Mouse (Mus musculus) neutrophil, adult 5-6 weeks (primary cell): ENCODE data around the gene Cend1. TPM values are rescaled to one million over a fixed set of nuclear protein-coding genes. Genes with fewer than 3 reads are reported as not detected.

Source experiments
- ATAC-seq: fragments of 151-379, 151-347 bp; 2 replicates; pipeline ENCODE4 v1.8.0; 2017; ENCODE audit warnings: mild to moderate bottlenecking, moderate TSS enrichment; ENCODE audit not compliant: insufficient number of reproducible peaks, poor library complexity, low FRiP score, severe bottlenecking; ENCODE audit errors: extremely low read depth
- total RNA-seq: library from RNA; stranded (forward); fragments of 200-1000 nt; gene quantifications from 2 replicates; pipeline ENCODE4 v1.2.3, GENCODE M21; 2017

The Cend1 gene
- total RNA-seq, 1 experiment from 2014 or later, result not detected

GRCm38 (mm10) chr7:141433517-141434400 is 4.5 kb upstream of the Cend1 start:
- ATAC-seq, result no peak

GRCm38 (mm10) chr7:141432741-141433516 is 3.6 kb upstream of the Cend1 start:
- ATAC-seq, result no peak

- no peak for ATAC-seq
Measured at GRCm38 (mm10) chr7:141432186-141432611, 2.9 kb upstream of the Cend1 start.

DNA sequence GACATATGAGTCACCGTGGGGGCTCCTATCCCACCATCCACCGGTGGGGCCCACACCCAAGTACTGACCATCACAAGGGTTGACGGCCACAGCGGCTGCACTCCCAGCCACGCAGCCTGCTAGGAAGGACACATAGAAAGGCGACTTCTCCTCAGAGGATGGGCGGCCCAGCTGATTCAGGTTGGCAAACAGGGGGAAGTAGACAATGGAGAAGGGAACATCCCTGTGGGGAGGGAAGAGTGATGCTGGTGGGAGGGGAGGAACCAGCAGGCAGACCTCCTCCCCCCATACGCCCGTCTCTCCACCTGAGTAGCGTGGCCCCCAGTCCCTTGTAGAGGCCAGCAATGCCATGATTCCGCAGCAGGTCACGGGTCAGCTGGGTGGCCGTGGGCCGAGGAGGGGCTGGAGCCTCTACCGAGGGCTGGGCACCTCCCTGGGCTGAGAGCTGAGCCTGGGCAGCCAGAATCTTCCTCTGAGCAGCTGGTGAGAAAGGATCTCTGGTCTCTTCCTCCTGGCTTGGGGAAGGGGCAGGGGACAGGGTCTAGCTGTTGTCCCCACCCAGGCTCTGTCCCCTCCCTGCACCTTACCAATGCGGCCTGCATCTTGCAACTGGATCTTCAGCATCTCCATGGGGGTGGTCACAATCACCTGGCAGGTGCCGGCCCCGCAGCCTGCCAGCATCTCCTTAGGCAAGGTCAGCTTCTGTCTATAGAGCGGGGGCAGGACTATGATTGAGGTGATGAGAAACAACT is 2.3 kb upstream of the Cend1 start:
- ATAC-seq, result no peak

DNA sequence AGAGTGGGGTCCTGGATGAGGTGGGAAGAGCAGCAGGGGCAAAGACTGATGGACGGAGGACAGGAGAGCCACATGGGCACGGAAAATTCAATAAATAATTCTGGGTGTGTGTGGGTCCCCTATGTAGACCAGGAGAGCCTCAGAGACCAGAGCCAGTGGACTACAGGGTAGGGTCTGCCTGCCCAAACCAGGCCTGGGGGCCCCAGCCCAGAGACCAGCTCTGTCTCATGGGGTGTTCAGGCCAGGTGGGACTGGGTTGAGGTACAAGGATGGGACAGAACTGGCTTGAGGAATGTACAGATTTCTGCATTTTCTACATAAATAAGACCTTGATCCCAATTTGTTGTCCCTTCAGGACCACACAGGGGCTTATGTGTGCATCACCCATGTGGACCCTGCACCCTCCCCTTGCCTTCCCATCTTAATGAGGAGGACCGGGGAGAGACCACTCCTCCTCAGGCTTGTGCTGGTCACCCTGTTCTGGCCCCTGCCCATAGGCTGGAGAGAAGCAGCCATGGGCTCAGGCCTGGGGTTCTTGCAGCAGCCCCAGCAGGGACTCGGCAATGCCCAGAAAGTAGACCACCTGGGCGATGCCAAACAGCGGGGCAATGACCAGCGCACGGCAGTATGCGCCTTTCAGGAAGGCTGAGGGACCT is 1.4 kb upstream of the Cend1 start:
- no peak for ATAC-seq

GRCm38 (mm10) chr7:141429840-141430584 is 721 bp upstream of the Cend1 start:
- no peak for ATAC-seq

- ATAC-seq, result no peak
Measured at GRCm38 (mm10) chr7:141428701-141429100, 590 bp downstream of the Cend1 start.

DNA sequence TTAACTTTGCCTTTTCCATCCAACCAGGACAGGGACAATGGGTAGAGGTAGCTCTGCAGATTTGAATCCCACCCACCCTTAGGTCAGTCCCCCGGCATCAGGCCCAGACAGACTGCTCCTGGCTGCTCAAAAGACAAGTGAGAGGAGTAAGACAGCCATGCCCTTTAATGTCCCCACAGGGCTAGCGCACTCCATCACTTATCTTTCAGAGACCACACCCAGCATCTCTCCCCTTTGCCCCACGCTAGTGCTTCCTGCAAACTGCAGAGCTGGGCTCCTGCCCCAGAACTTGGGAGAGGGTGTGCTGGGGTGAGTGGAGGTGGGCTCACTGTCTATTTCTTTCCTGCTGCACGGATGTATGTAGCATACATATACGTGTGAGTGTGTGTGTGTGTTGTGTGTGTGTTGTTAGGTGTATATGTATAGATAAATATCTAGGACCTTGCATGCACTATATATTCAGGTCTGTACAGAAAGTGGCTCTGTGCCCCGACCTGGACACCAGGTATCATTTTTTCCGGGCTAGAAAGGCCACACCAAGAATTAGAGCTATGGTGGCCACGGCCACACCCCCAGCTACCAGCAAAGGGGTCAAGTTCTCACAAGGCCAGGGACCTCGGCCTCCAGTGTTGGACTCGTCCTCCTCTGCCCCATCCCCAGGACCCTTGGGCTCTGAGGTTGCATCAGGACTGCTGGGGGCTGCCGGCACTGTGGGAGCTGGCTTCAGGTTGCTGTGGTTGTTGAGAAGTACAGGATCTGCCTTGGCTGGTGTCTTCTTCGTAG is 2.2 kb downstream of the Cend1 start:
- ATAC-seq, result no peak

- no peak for ATAC-seq
Measured at GRCm38 (mm10) chr7:141423811-141424210, 5.5 kb downstream of the Cend1 start.

- ATAC-seq, result no peak
Measured at GRCm38 (mm10) chr7:141420030-141420702, 9.1 kb downstream of the Cend1 start.

- ATAC-seq, result no peak
Measured at GRCm38 (mm10) chr7:141418970-141419369, 10.3 kb downstream of the Cend1 start.

DNA sequence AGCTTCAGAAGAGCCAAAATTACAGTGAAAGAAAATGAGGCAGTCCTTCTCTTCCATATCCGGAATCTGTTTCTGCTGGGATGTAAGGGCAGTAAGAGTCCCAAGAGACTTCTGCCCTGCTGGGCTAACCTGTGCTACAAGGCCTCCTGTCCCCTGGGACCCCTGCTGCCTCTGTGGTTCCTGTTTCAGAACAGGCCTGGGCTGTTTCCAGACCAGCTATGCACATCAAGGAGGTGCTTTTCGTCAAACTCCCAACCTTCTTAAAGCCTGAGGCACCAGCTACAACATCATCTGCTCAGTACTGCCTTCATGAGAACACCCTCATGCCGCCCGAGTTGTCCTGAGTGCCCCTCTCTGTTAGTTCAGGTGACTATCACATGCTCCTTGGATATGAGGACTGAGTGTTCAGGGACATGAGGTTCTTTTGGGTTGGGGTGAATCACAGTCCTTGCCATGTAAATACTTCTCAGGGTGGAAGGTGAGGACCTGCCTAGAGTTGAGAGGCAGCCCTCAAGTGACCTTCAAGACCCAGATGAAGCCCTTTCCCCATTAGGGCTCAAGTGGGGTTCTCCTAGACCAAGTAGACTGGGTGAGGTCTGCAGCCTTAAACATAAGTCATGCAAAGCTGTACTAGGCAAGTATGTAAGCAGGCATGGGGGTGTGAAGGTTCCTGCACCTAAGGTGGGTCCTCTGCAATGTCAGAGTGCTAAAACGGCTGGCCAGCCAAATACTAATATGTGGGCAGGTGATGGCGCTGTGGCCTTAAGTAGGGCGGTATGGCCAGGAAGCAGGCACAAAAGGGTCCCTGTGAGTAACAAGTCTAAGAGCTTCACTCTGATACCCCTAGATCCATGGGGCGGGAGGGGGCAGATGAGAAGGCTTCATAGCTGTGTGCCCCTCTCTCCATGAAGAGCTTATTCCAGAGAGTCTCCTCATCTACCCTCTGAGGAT is 11.3 kb downstream of the Cend1 start:
- no peak for ATAC-seq

- no peak for ATAC-seq
Measured at GRCm38 (mm10) chr7:141416144-141416841, 13.0 kb downstream of the Cend1 start.

DNA sequence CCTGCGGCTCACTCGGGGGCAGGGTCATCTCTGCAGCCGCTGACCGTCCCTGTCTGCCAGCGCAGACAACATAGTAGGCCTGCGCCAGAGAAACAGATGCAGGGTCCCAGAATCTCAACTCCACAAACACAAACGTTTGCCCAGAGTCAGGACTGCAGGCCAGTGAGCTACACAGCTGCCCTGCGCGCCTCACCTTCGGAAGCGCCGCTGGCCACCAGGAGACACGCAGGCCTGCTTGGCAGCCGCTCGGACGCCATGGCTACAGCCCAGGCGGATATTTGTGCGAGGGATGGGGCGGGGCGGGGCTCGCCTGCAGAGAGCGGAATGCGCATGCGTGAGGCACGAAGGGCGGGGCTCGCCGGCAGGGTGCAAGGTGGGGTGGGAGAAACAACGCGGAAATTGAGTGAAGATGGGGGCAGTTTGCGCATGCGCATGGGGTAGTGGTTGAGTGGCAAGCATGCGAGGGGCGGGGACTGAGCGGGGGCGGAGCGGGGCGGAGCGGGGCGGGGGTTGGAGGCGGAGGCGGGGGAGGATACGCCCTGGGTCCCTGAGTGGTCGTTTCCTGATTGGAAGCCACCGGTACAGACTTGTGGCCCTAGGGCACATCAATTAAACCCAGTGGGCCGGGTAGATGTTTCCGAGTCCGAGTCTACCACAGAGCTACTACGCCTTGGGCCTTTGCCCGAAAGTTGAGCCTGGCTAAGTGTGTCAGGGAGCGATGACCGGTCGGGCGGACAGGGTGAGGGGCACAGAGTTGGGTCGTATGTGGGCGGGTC is 15.3 kb downstream of the Cend1 start, which contains the start of gene Gatd1:
Gene Gatd1 (minus strand): TSS at position 328 of the 776 bp plus-strand sequence.
- ATAC-seq, result peak; percentile 91

DNA sequence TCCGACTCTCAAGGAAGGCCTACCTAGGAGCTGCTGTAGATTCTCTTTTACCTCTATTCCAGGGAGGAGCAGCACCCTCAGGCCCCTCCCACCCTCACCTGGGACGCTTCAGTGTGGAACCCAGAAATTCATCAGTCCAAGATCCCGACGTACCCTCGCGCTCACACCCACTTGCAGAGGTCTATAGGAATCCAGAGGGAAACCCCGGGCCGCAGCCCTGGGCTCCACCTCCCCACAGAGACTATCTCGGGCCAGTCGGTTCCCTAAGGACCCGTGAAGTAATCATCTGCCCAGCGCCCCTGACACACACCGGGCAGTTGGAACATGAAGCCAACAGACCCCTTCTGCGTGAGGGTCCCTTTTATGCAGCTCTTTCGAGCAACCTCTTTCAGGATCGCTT is 16.0 kb downstream of the Cend1 start:
- ATAC-seq, result no peak
